Mouse (Mus musculus) left cerebral cortex, adult 2 months (tissue): ENCODE measurements around the gene Ubfd1. TPM values are rescaled to one million over a fixed set of nuclear protein-coding genes. Genes with fewer than 3 reads are reported as not detected.
"Not testable (repeated sequence)": the region's sequence is repeated elsewhere in the genome, so short reads cannot be mapped to it uniquely, and the experiment has no call there.

Experiments used
- DNase-seq, 2 experiments: peaks; one replicate each; pipeline ENCODE4 v3.0.0; 2021 to 2022; ENCODE audit warnings: low spot score in 2 of 2, mixed read lengths in 1 of 2; ENCODE audit errors: extremely low spot score in 1 of 2
- H3K27ac ChIP-seq: fragments of 200-600 bp; 2 replicates; pipeline ENCODE4 v1.8.1; 2022
- H3K4me3 ChIP-seq: fragments of 200-600 bp; 2 replicates; pipeline ENCODE4 v1.8.1; 2022
- CTCF ChIP-seq: fragments of 200-600 bp; IDR thresholded peaks from 2 replicates; pipeline ENCODE4 v1.8.1; 2022; ENCODE audit warnings: antibody characterized with exemption, mild to moderate bottlenecking, moderate library complexity
- intact Hi-C: fragments of 180-260 bp; cut with DNase I; formaldehyde crosslinking; loops from one replicate; pipeline ENCODE4 v1.15.1; 2025
- total RNA-seq, 2 experiments: library from RNA; stranded (reverse); gene quantifications; 2 replicates each; pipeline ENCODE4 v1.2.3; 2021

Ubfd1 gene
- total RNA-seq, 2 experiments from 2014 or later = 59.2 to 60.4 TPM

- DNase-seq = no peak
- Histone ChIP-seq H3K27ac (no peak overlapping the region), H3K4me3 (no peak overlapping the region)
- TF ChIP-seq CTCF = no peak; the same call in 1 of the 2 replicates
- intact Hi-C loops = no loop called here
Observed at GRCm38 (mm10) chr7:122094564-122095330, 27.8 kb downstream of the Ubfd1 start.

GRCm38 (mm10) chr7:122098009-122098408, 31.0 kb downstream of the Ubfd1 start:
- intact Hi-C loops = loop anchor here (2.0 kb wide), 1 partner anchor 31 kb away; the partner anchor contains the start of genes Ears2 and Ubfd1
- no peak for DNase-seq
- Histone ChIP-seq H3K27ac (no peak overlapping the region), H3K4me3 (no peak overlapping the region)
- no peak for TF ChIP-seq CTCF

- intact Hi-C loops = loop anchor here (2.0 kb wide), 1 partner anchor 32 kb away; the partner anchor contains the start of genes Ears2 and Ubfd1
- DNase-seq = peak in 1 of 2 experiments; percentile 20
- H3K4me3 ChIP-seq = no peak overlapping the region
- TF ChIP-seq CTCF = peak; percentile 82
- H3K27ac ChIP-seq = no peak overlapping the region
Observed at GRCm38 (mm10) chr7:122099222-122099621, 32.2 kb downstream of the Ubfd1 start.

- DNase-seq, intact Hi-C loops: not testable (repeated sequence)
Observed at GRCm38 (mm10) chr7:122101014-122101746, 34.2 kb downstream of the Ubfd1 start.

GRCm38 (mm10) chr7:122101747-122102244, 34.8 kb downstream of the Ubfd1 start, which contains the start of gene Ndufab1:
TSS of gene Ndufab1 (minus strand) at chr7:122101886.
- peak within 1 kb of the TSS; percentile 91 for H3K27ac ChIP-seq
- intact Hi-C loops = no loop called here
- peak within 1 kb of the TSS; percentile 83 for H3K4me3 ChIP-seq
- peak; percentile 87 for TF ChIP-seq CTCF
- peak; percentile 88 to 89 for DNase-seq

More at GRCm38 (mm10) chr7:122101014-122101746, 34.2 kb downstream of the Ubfd1 start:
- peak overlapping the region; percentile 83 for H3K4me3 ChIP-seq
- H3K27ac ChIP-seq = peak overlapping the region; percentile 91

- intact Hi-C loops = no loop called here
- H3K4me3 ChIP-seq = no peak overlapping the region
- no peak for DNase-seq
- no peak overlapping the region for H3K27ac ChIP-seq
- TF ChIP-seq CTCF = no peak
Observed at GRCm38 (mm10) chr7:122108206-122108605, 41.2 kb downstream of the Ubfd1 start.

- H3K27ac ChIP-seq = no peak overlapping the region
- no peak for TF ChIP-seq CTCF
- intact Hi-C loops = no loop called here
Observed at GRCm38 (mm10) chr7:122123518-122123917, 56.5 kb downstream of the Ubfd1 start.

GRCm38 (mm10) chr7:122125636-122126035, 58.7 kb downstream of the Ubfd1 start:
- intact Hi-C loops = no loop called here
- Histone ChIP-seq H3K27ac (no peak overlapping the region), H3K4me3 (no peak overlapping the region)
- peak; percentile 9 for TF ChIP-seq CTCF
- no peak for DNase-seq

More at GRCm38 (mm10) chr7:122123518-122123917, 56.5 kb downstream of the Ubfd1 start:
- H3K4me3 ChIP-seq = no peak overlapping the region
- no peak for DNase-seq

GRCm38 (mm10) chr7:122126946-122127345, 60.0 kb downstream of the Ubfd1 start:
- H3K27ac ChIP-seq = no peak overlapping the region
- no peak for DNase-seq
- intact Hi-C loops = no loop called here
- no peak overlapping the region for H3K4me3 ChIP-seq
- no peak for TF ChIP-seq CTCF

Other genes with a start within 250 kb of the Ubfd1 start
- gene Scnn1b, start 202.1 kb upstream of the Ubfd1 start, total RNA-seq = not detected
- gene Cog7, start 85.5 kb upstream of the Ubfd1 start, total RNA-seq = 10 to 100 TPM; 45.5 to 45.8 TPM
- 10 to 100 TPM; 31.2 to 34.6 TPM for gene Gga2, start 46.0 kb upstream of the Ubfd1 start, total RNA-seq
- 1 to 10 TPM; 7.5 to 8.2 TPM for gene Ears2, start 88 bp downstream of the Ubfd1 start, total RNA-seq
- gene Ndufab1, start 34.7 kb downstream of the Ubfd1 start, total RNA-seq = 100 to 1,000 TPM; 260 to 276 TPM
- 1 to 10 TPM; 1.2 to 2.2 TPM for gene Palb2, start 65.8 kb downstream of the Ubfd1 start, total RNA-seq
- 10 to 100 TPM; 90.7 to 96.2 TPM for gene Dctn5, start 65.9 kb downstream of the Ubfd1 start, total RNA-seq
- 1 to 10 TPM; 1.5 to 1.7 TPM for gene Plk1, start 92.3 kb downstream of the Ubfd1 start, total RNA-seq
- gene Ern2, start 119.0 kb downstream of the Ubfd1 start, total RNA-seq = under 1 TPM; 0.45 to 0.75 TPM
- 1 to 10 TPM; 4.9 to 5.4 TPM for gene Chp2, start 152.3 kb downstream of the Ubfd1 start, total RNA-seq
- gene Prkcb, start 221.6 kb downstream of the Ubfd1 start, total RNA-seq = 100 to 1,000 TPM; 964 to 986 TPM